Mouse (Mus musculus): ENCODE measurements around the gene Tarm1. TPM values are rescaled to one million over a fixed set of nuclear protein-coding genes. Genes with fewer than 3 reads are reported as not detected.

The Tarm1 gene
- not detected for total RNA-seq (2021)
- long read RNA-seq, experiment 1: 0 reads
- long read RNA-seq, experiment 2: 0 reads

GRCm38 (mm10) chr7:3502439-3502838, at the start of gene Tarm1:
Gene Tarm1, minus strand, starts transcription at chr7:3502624.
- DNase-seq: no peak
- H3K27ac ChIP-seq: no peak within 1 kb of the TSS
- no peak for TF ChIP-seq CTCF (IDR thresholded peaks at IDR 0.05)
- H3K4me3 ChIP-seq: no peak within 1 kb of the TSS
- intact Hi-C loops (cut with DNase I): no loop called here

- DNase-seq: no peak
- intact Hi-C loops (cut with DNase I): no loop called here
- no peak for TF ChIP-seq CTCF (IDR thresholded peaks at IDR 0.05)
- Histone ChIP-seq H3K27ac (no peak overlapping the region), H3K4me3 (no peak overlapping the region)
These were observed 3.5 kb upstream of the Tarm1 start for GRCm38 (mm10) chr7:3505913-3506312.

GRCm38 (mm10) chr7:3500406-3500805, 2.0 kb downstream of the Tarm1 start:
- intact Hi-C loops (cut with DNase I): no loop called here
- DNase-seq: no peak
- Histone ChIP-seq H3K27ac (no peak overlapping the region), H3K4me3 (no peak overlapping the region)
- no peak for TF ChIP-seq CTCF (IDR thresholded peaks at IDR 0.05)

GRCm38 (mm10) chr7:3481948-3482608, 20.3 kb downstream of the Tarm1 start:
- intact Hi-C loops (cut with DNase I): no loop called here
- no peak for TF ChIP-seq CTCF (IDR thresholded peaks at IDR 0.05)
- H3K27ac ChIP-seq: no peak overlapping the region
- DNase-seq: no peak
- H3K4me3 ChIP-seq: no peak overlapping the region

GRCm38 (mm10) chr7:3476728-3477127, 25.7 kb downstream of the Tarm1 start:
- DNase-seq: no peak
- Histone ChIP-seq H3K27ac (no peak overlapping the region), H3K4me3 (no peak overlapping the region)
- TF ChIP-seq CTCF (IDR thresholded peaks at IDR 0.05): no peak
- intact Hi-C loops (cut with DNase I): no loop called here

DNA sequence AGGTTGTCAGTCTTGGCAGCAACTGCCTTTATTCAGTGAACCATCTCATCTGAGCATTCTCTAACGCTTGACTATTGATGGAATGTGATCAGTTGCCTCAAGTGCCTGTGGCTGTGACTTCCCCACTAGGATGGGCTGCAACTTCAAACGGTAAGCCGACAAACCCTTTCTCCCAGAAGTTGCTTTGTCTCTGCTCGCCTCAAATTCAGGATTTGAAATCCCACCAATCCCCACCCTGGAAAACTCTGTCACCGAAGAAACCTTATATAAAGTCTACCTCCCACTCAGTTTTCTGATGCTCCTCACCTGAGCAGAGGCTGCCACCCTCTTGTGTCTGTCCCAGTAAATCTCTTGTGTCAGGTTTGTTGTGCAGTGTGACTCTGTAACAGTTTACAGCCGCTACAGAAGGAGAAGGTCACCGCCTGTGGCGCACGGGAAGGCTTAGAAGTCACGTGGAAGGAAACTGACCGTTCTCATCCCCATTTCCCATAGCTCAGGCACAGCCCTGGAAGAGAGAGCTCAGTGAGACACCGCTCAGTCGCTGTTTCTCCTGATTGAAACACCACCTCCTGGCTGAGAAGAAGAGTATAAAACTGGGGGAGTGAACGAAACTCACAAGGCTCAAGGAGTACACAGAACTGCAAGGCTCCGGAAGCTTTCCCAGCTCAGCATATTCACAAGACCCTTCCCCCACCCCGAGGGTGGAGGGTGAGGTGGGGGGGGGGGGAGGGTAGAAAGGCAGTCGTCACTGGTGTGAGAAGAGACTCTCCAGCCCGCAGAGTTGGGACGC, 27.9 kb downstream of the Tarm1 start:
- Histone ChIP-seq H3K27ac (no peak overlapping the region), H3K4me3 (no peak overlapping the region)
- TF ChIP-seq CTCF (IDR thresholded peaks at IDR 0.05): no peak
- intact Hi-C loops (cut with DNase I): no loop called here
- no peak for DNase-seq

DNA sequence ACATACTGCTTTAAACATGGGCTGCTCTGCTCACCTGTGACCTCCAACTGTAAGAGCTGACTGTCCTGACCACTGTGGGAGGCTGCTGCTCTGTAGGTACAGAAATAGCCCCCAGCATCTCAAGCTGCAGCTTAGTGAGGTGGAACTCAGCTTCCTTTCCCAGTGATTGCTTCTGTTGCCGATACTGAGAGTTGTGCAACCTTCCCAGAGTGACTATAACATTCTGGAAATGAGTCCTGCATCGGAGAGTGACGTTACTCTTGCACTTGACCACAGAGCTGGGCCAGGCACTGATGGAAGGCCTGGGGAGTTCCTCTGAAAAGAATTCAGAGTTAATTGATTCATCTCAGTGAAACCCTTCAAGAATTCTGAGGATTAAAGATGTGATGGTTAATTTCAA, 29.6 kb downstream of the Tarm1 start:
- intact Hi-C loops (cut with DNase I): no loop called here
- no peak for DNase-seq
- H3K4me3 ChIP-seq: no peak overlapping the region
- TF ChIP-seq CTCF (IDR thresholded peaks at IDR 0.05): no peak
- no peak overlapping the region for H3K27ac ChIP-seq

- intact Hi-C loops (cut with DNase I): no loop called here
- no peak for TF ChIP-seq CTCF (IDR thresholded peaks at IDR 0.05)
- Histone ChIP-seq H3K27ac (no peak overlapping the region), H3K4me3 (no peak overlapping the region)
- DNase-seq: no peak
These were observed 33.8 kb downstream of the Tarm1 start for GRCm38 (mm10) chr7:3468614-3469013.

DNA sequence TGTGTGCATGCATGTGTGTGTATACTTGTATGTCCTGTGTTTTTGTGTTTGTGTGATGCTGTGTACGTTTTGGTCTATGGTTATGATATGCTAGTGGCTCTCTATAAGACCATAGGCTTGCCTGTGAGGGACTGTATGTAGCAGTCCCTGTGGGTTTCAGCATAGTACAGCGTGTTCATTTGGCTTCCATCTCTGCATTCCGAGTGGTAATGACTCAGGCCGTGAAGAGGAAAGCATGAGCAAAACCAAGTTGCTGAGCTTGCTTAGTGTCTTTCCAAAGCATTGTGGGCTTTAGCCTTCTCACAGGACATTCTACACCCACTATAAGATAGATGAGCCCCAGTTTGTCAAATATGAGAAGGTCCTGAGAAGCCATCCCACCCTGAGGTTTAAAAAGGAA, 39.1 kb downstream of the Tarm1 start:
- no peak for DNase-seq
- H3K4me3 ChIP-seq: no peak overlapping the region
- TF ChIP-seq CTCF (IDR thresholded peaks at IDR 0.05): no peak
- H3K27ac ChIP-seq: 0 out of 2 replicates have a peak overlapping the region, but pooled peaks have one; percentile 13
- intact Hi-C loops (cut with DNase I): no loop called here

GRCm38 (mm10) chr7:3460261-3460660, 42.2 kb downstream of the Tarm1 start:
- intact Hi-C loops (cut with DNase I): no loop called here
- Histone ChIP-seq H3K27ac (no peak overlapping the region), H3K4me3 (no peak overlapping the region)
- no peak for DNase-seq
- TF ChIP-seq CTCF (IDR thresholded peaks at IDR 0.05): no peak

DNA sequence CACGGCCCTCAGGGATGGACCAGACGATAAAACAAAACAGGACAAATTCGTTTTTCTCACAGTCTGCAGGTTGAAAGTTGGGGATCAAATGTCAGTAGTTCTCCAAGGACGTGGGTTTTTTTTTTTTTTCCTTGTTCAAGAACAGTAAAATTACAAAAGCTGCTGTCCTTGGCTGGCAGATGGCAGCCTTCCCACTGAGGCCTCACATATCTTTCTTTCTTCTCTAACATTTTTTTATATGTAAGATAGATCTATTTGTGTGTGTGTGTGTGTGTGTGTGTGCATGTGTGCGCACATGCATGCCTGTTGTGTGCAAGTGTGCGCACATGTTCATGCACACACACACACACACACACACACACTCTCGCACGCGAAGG, 44.6 kb downstream of the Tarm1 start:
- Histone ChIP-seq H3K4me3 (no peak overlapping the region), H3K27ac (no peak overlapping the region)
- intact Hi-C loops (cut with DNase I): no loop called here
- DNase-seq: no peak
- no peak for TF ChIP-seq CTCF (IDR thresholded peaks at IDR 0.05)

DNA sequence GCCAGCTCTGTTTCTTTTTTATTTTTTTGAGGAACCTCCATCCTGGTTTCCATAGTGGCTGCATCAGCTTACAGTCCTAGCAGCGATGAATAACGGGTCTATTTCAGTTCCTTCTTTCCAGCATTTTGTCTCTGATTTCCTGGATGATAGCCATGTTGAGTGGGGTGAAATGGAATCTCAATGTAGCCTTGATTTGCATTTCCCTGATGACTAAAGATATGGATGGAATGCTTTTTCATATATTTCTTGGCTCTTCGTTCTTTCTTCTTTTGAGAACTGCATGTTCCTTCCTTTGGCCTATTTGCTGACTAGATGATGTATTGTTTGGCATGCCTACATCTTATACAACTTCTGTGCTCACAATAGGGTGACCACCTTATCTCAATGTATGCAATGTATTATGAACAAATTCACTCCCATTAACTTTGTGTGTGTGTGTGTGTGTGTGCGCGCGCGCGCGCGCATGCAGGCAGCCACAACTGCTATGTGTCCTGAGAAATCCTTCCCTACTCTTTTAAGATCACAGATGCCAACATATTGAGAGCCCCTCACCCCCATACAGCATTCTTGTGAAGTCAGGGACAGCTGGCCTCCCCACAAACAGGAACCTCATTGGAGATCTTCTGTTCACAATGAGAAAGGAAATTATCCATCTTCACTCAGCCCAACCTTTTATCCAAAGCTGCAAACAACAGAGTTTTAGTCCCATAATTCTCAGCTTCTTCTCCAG, 45.1 kb downstream of the Tarm1 start:
- Histone ChIP-seq H3K27ac (no peak overlapping the region), H3K4me3 (no peak overlapping the region)
- no peak for TF ChIP-seq CTCF (IDR thresholded peaks at IDR 0.05)
- intact Hi-C loops (cut with DNase I): no loop called here
- no peak for DNase-seq

Data from gastrocnemius, adult 2 months (tissue).